Mouse (Mus musculus) C2C12 (cell line): Measurements from ENCODE around the gene Bbx.

Experiments used
- CTCF ChIP-seq: IDR thresholded peaks from one replicate; pipeline ENCODE4 v1.5.1; 2011; ENCODE audit not compliant: control insufficient read depth, insufficient read depth, insufficient read length
- FOSL1 ChIP-seq: IDR thresholded peaks from one replicate; pipeline ENCODE4 v1.8.0; 2011; ENCODE audit warnings: mild to moderate bottlenecking, low read length; ENCODE audit not compliant: poor library complexity, insufficient read depth, severe bottlenecking

GRCm38 (mm10) chr16:50272813-50273212 lies 159.4 kb downstream of the Bbx start:
- no peak for TF ChIP-seq FOSL1
- TF ChIP-seq CTCF = no peak
